Mouse (Mus musculus) stomach, postnatal 0 days (tissue): Measurements from ENCODE around the gene Mgp. TPM values are rescaled to one million over a fixed set of nuclear protein-coding genes. Genes with fewer than 3 reads are reported as not detected.

Source experiments
- ATAC-seq: fragments of 200-750 bp; cut with Nextera tagmentation; 2 replicates; pipeline ENCODE4 v1.8.0; 2017; ENCODE audit not compliant: low FRiP score, low TSS enrichment
- DNase-seq: peaks from one replicate; pipeline ENCODE4 v3.0.0-alpha.2; 2016; ENCODE audit warnings: low spot score
- H3K27ac ChIP-seq: fragments of 300-500 bp; sonication (generic); replicated peaks from 2 replicates; pipeline ENCODE4 v1.5.1; 2014; ENCODE audit warnings: mild to moderate bottlenecking, control low read depth
- H3K27me3 ChIP-seq: fragments of 300-500 bp; sonication (generic); 2 replicates; pipeline ENCODE4 v1.6.1; 2014; ENCODE audit warnings: low read length; ENCODE audit not compliant: control insufficient read depth, insufficient read depth
- H3K36me3 ChIP-seq: fragments of 300-500 bp; sonication (generic); 2 replicates; pipeline ENCODE4 v1.6.1; 2014; ENCODE audit warnings: low read length, mixed read lengths; ENCODE audit not compliant: control insufficient read depth, insufficient read depth
- H3K4me1 ChIP-seq: fragments of 300-500 bp; sonication (generic); replicated peaks from 2 replicates; pipeline ENCODE4 v1.6.1; 2014; ENCODE audit warnings: antibody characterized with exemption; ENCODE audit not compliant: control insufficient read depth, insufficient read depth
- H3K4me2 ChIP-seq: fragments of 300-500 bp; sonication (generic); replicated peaks from 2 replicates; pipeline ENCODE4 v1.6.1; 2014; ENCODE audit warnings: low read depth, mild to moderate bottlenecking, control low read depth, moderate library complexity
- H3K4me3 ChIP-seq: fragments of 300-500 bp; sonication (generic); 2 replicates; pipeline ENCODE4 v1.5.1; 2014; ENCODE audit warnings: low read depth, low read length, control low read depth
- H3K9ac ChIP-seq: fragments of 300-500 bp; sonication (generic); 2 replicates; pipeline ENCODE4 v1.6.1; 2014; ENCODE audit warnings: mild to moderate bottlenecking, low read length, control low read depth, mixed read lengths
- H3K9me3 ChIP-seq: fragments of 300-500 bp; sonication (generic); 2 replicates; pipeline ENCODE4 v1.6.1; 2016; ENCODE audit warnings: low read length; ENCODE audit not compliant: control insufficient read depth
- CTCF ChIP-seq: IDR thresholded peaks from 2 replicates; pipeline ENCODE4 v1.5.1; 2016; ENCODE audit warnings: antibody characterized with exemption, low read depth, mild to moderate bottlenecking, moderate library complexity
- EP300 ChIP-seq: optimal IDR thresholded peaks from 2 replicates; pipeline ENCODE3; 2016; ENCODE audit warnings: antibody characterized with exemption
- WGBS: fragments of 180-500 bp; shearing (Covaris S2); extraction: QIAGEN DNeasy Blood & Tissue Kit; methylation state at CpG from one replicate; pipeline ENCODE4 v1.1.7; 2014; 5-methylcytosine and 5-hydroxymethylcytosine counted together
- polyA plus RNA-seq: library from polyadenylated mRNA; unstranded; fragments of >200 nt; fragmentation: Nextera tagmentation; extraction: Ambion mirVana; gene quantifications from 2 replicates; pipeline ENCODE4 v1.2.1, GENCODE M21; 2015

The Mgp gene
- polyA plus RNA-seq, 1 experiment from 2014 or later, result 473 TPM

DNA sequence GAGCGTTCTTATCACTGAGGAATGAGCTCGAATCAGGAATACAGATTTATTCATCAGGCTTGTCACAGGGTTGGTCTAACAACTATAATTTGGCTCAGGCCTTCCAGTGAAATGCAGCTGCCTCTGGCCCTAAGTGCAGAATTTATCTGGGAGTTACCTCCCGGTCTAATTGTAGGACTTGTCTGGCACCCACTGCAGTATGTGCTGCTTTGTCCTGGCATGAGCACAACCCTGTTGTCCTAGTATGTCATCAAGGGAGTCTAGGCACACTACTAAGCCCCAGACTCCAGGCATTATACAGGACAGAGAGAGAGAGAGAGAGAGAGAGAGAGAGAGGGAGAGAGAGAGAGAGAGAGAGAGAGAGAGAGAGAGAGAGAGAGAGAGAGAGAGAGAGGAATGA is 38.3 kb downstream of the Mgp start:
- Histone ChIP-seq H3K4me3 (no peak overlapping the region), H3K27ac (no peak overlapping the region), H3K27me3 (no peaks in the 10 kb centered on the region), H3K4me2 (no peak overlapping the region), H3K4me1 (no peaks in the 10 kb centered on the region), H3K36me3 (no peaks in the 10 kb centered on the region), H3K9me3 (no peaks in the 10 kb centered on the region), H3K9ac (no peak overlapping the region)
- WGBS, result 67% methylated on average over 3 of the region's 3 CpGs
- ATAC-seq (no peak), DNase-seq (no peak)
- TF ChIP-seq CTCF (no peak), EP300 (no peak)

DNA sequence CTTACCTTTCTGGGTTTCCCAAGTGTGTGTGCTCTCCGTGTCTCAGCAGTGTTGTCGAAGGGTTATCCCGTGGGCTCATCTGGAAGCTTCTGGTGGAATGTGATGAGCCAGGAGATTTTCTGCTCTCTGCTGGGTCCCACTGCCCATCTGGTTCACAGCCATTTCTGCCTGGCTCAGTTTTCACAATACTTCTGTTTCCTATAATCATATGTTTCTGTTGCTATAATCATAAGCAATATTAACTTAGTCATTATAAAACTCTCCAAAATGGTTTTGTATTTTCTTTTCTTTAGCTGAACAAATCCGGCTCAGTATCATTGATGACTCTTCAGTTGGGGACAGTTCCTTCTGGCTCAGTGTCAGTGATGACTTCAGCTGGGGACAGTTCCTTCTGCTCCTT is 40.3 kb downstream of the Mgp start, which contains the start of gene Smco3:
Gene Smco3, minus strand, starts transcription at position 101 of the 400 bp plus-strand sequence.
- 36% methylated on average over 4 of the region's 4 CpGs for WGBS
- DNase-seq, result no peak
- no peak for ATAC-seq
- no peaks in the 10 kb centered on the region for H3K9me3 ChIP-seq
- TF ChIP-seq CTCF (no peak), EP300 (no peak)
- H3K4me1 ChIP-seq, result no peaks in the 10 kb centered on the region
- H3K4me2 ChIP-seq, result no peak within 1 kb of the TSS
- no peak within 1 kb of the TSS for H3K4me3 ChIP-seq
- no peaks in the 10 kb centered on the region for H3K36me3 ChIP-seq
- no peak within 1 kb of the TSS for H3K9ac ChIP-seq
- H3K27ac ChIP-seq, result no peak within 1 kb of the TSS
- no peaks in the 10 kb centered on the region for H3K27me3 ChIP-seq

DNA sequence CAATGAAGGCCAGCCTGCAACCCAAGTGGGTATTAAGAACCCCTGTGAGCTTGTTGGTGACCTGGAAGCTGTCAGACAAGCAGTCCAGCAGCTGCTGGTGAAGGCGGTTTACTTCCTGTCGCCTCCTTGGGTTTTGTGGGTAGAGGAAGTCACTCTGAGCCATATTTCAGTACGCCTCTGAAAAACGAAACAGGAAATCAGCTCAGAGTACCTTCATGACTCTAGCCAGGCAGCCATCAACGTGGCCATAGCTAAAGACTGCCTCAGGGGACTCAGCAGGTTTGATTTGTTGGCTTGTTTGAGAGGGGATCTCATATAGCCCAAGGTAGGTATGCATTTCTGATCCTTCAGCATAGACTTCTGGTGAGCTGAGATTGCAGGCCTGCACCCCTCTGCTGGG is 43.9 kb downstream of the Mgp start:
- no peak overlapping the region for H3K4me2 ChIP-seq
- H3K27me3 ChIP-seq, result no peaks in the 10 kb centered on the region
- H3K9me3 ChIP-seq, result no peaks in the 10 kb centered on the region
- ATAC-seq (no peak), DNase-seq (no peak)
- H3K9ac ChIP-seq, result no peak overlapping the region
- H3K36me3 ChIP-seq, result no peaks in the 10 kb centered on the region
- peaks cover 2% of the 10 kb centered on the region; the same call in 1 of the 2 replicates for H3K4me1 ChIP-seq
- no peak overlapping the region for H3K27ac ChIP-seq
- H3K4me3 ChIP-seq, result no peak overlapping the region
- no peak for TF ChIP-seq CTCF
- TF ChIP-seq EP300, result no peak
- 67% methylated on average over 5 of the region's 5 CpGs for WGBS

- TF ChIP-seq EP300 (no peak), CTCF (no peak)
- no peaks in the 10 kb centered on the region for H3K9me3 ChIP-seq
- peaks cover 2% of the 10 kb centered on the region; the same call in 1 of the 2 replicates for H3K4me1 ChIP-seq
- no peak overlapping the region for H3K9ac ChIP-seq
- H3K4me3 ChIP-seq, result peak overlapping the region; percentile 39
- peak overlapping the region; percentile 54 for H3K4me2 ChIP-seq
- H3K36me3 ChIP-seq, result peaks cover 12% of the 10 kb centered on the region; the same call in 1 of the 2 replicates
- H3K27ac ChIP-seq, result 0 out of 2 replicates have a peak overlapping the region, but pooled peaks have one; percentile 45
- ATAC-seq (no peak), DNase-seq (no peak)
- 33% methylated on average over 4 of the region's 4 CpGs for WGBS
- H3K27me3 ChIP-seq, result no peaks in the 10 kb centered on the region
These were observed 46.9 kb downstream of the Mgp start for GRCm38 (mm10) chr6:136828681-136829080.

GRCm38 (mm10) chr6:136827881-136828561 is 47.6 kb downstream of the Mgp start, which contains the start of gene Wbp11:
Gene Wbp11 (minus strand): TSS chr6:136828233.
- DNase-seq (peak; percentile 96), ATAC-seq (peak; percentile 100)
- Histone ChIP-seq H3K9me3 (no peaks in the 10 kb centered on the region), H3K36me3 (peaks cover 13% of the 10 kb centered on the region; the same call in 1 of the 2 replicates), H3K4me3 (peak within 1 kb of the TSS; percentile 99), H3K4me1 (peaks cover 2% of the 10 kb centered on the region; the same call in 1 of the 2 replicates), H3K27me3 (no peaks in the 10 kb centered on the region), H3K4me2 (peak within 1 kb of the TSS; percentile 55), H3K9ac (peak within 1 kb of the TSS; percentile 99), H3K27ac (peak within 1 kb of the TSS; percentile 86)
- TF ChIP-seq CTCF, result peak; percentile 65
- TF ChIP-seq EP300, result peak; percentile 39
- 0% methylated on average over 43 of the region's 45 CpGs for WGBS

GRCm38 (mm10) chr6:136827516-136827880 is 48.1 kb downstream of the Mgp start, which contains the start of gene BC049715:
Gene BC049715 (plus strand): TSS chr6:136827626.
- Histone ChIP-seq H3K36me3 (peaks cover 19% of the 10 kb centered on the region; the same call in 1 of the 2 replicates), H3K4me3 (peak within 1 kb of the TSS; percentile 99), H3K27ac (peak within 1 kb of the TSS; percentile 86), H3K9me3 (no peaks in the 10 kb centered on the region), H3K9ac (peak within 1 kb of the TSS; percentile 99), H3K4me2 (peak within 1 kb of the TSS; percentile 55), H3K4me1 (peaks cover 2% of the 10 kb centered on the region; the same call in 1 of the 2 replicates), H3K27me3 (no peaks in the 10 kb centered on the region)
- WGBS, result 0% methylated on average over 34 of the region's 34 CpGs
- DNase-seq (no peak), ATAC-seq (peak; percentile 53)
- TF ChIP-seq CTCF, result no peak
